Mouse (Mus musculus) forebrain, embryonic 16.5 days (tissue): ENCODE data around the gene Itgb2. TPM values are rescaled to one million over a fixed set of nuclear protein-coding genes. Genes with fewer than 3 reads are reported as not detected.
A peak's percentile ranks its signal among the peaks of the same experiment; 100 is the strongest.

Source experiments
- ATAC-seq: fragments of 200-750 bp; cut with Nextera tagmentation; 2 replicates; pipeline ENCODE4 v1.8.0; 2017; ENCODE audit warnings: mild to moderate bottlenecking, moderate library complexity
- H3K27ac ChIP-seq: fragments of 300-500 bp; sonication (generic); 2 replicates; pipeline ENCODE4 v1.5.1; 2014; ENCODE audit warnings: low read length, control low read depth
- H3K27me3 ChIP-seq: fragments of 300-500 bp; sonication (generic); replicated peaks from 2 replicates; pipeline ENCODE4 v1.6.1; 2014; ENCODE audit warnings: low read length; ENCODE audit not compliant: control insufficient read depth, insufficient read depth
- H3K36me3 ChIP-seq: fragments of 300-500 bp; sonication (generic); 2 replicates; pipeline ENCODE4 v1.6.1; 2014; ENCODE audit not compliant: control insufficient read depth, insufficient read depth
- H3K4me1 ChIP-seq: fragments of 300-500 bp; sonication (generic); replicated peaks from 2 replicates; pipeline ENCODE4 v1.6.1; 2014; ENCODE audit warnings: low read length; ENCODE audit not compliant: control insufficient read depth, insufficient read depth
- H3K4me2 ChIP-seq: fragments of 300-500 bp; sonication (generic); 2 replicates; pipeline ENCODE4 v1.6.1; 2014; ENCODE audit warnings: mild to moderate bottlenecking, low read length, control low read depth
- H3K4me3 ChIP-seq: fragments of 300-500 bp; sonication (generic); replicated peaks from 2 replicates; pipeline ENCODE4 v1.5.1; 2014; ENCODE audit warnings: mild to moderate bottlenecking, low read length, control low read depth
- H3K9ac ChIP-seq: fragments of 300-500 bp; sonication (generic); replicated peaks from 2 replicates; pipeline ENCODE4 v1.6.1; 2014; ENCODE audit warnings: low read depth, low read length, control low read depth
- H3K9me3 ChIP-seq: fragments of 300-500 bp; sonication (generic); 2 replicates; pipeline ENCODE4 v1.6.1; 2016; ENCODE audit warnings: low read length; ENCODE audit not compliant: control insufficient read depth
- WGBS: fragments of 180-500 bp; shearing (Covaris S2); extraction: QIAGEN DNeasy Blood & Tissue Kit; methylation state at CpG from one replicate; pipeline ENCODE4 v1.1.7; 2014; 5-methylcytosine and 5-hydroxymethylcytosine counted together
- polyA plus RNA-seq: library from polyadenylated mRNA; unstranded; fragments of >200 nt; fragmentation: Nextera tagmentation; extraction: Ambion mirVana; gene quantifications from 2 replicates; pipeline ENCODE4 v1.2.1, GENCODE M21; 2015

Itgb2 gene
- polyA plus RNA-seq, 1 experiment from 2014 or later, result 0.85 TPM

- 91% methylated on average over 14 of the region's 14 CpGs for WGBS
- no peaks in the 10 kb centered on the region for H3K27me3 ChIP-seq
- H3K9me3 ChIP-seq, result no peaks in the 10 kb centered on the region
- H3K9ac ChIP-seq, result no peak overlapping the region
- no peak overlapping the region for H3K4me3 ChIP-seq
- no peaks in the 10 kb centered on the region for H3K4me1 ChIP-seq
- H3K4me2 ChIP-seq, result no peak overlapping the region
- H3K36me3 ChIP-seq, result peaks cover 4% of the 10 kb centered on the region; the same call in 1 of the 2 replicates
- no peak for ATAC-seq
- no peak overlapping the region for H3K27ac ChIP-seq
These were observed 29.4 kb upstream of the Itgb2 start for GRCm38 (mm10) chr10:77500636-77501035.

GRCm38 (mm10) chr10:77502967-77503922 lies 26.8 kb upstream of the Itgb2 start:
- H3K36me3 ChIP-seq, result peaks cover 4% of the 10 kb centered on the region; the same call in 1 of the 2 replicates
- no peaks in the 10 kb centered on the region for H3K9me3 ChIP-seq
- H3K4me1 ChIP-seq, result no peaks in the 10 kb centered on the region
- H3K4me2 ChIP-seq, result no peak overlapping the region
- no peaks in the 10 kb centered on the region for H3K27me3 ChIP-seq
- no peak overlapping the region for H3K4me3 ChIP-seq
- ATAC-seq, result no peak
- 89% methylated on average over 25 of the region's 25 CpGs for WGBS
- no peak overlapping the region for H3K9ac ChIP-seq
- no peak overlapping the region for H3K27ac ChIP-seq

GRCm38 (mm10) chr10:77504143-77504542 lies 25.9 kb upstream of the Itgb2 start:
- WGBS, result 87% methylated on average over 6 of the region's 6 CpGs
- no peaks in the 10 kb centered on the region for H3K27me3 ChIP-seq
- H3K36me3 ChIP-seq, result peaks cover 4% of the 10 kb centered on the region; the same call in 1 of the 2 replicates
- ATAC-seq, result no peak
- no peaks in the 10 kb centered on the region for H3K9me3 ChIP-seq
- no peak overlapping the region for H3K4me2 ChIP-seq
- H3K4me3 ChIP-seq, result no peak overlapping the region
- no peak overlapping the region for H3K9ac ChIP-seq
- no peaks in the 10 kb centered on the region for H3K4me1 ChIP-seq
- no peak overlapping the region for H3K27ac ChIP-seq

GRCm38 (mm10) chr10:77506526-77506925 lies 23.5 kb upstream of the Itgb2 start:
- no peak for ATAC-seq

DNA sequence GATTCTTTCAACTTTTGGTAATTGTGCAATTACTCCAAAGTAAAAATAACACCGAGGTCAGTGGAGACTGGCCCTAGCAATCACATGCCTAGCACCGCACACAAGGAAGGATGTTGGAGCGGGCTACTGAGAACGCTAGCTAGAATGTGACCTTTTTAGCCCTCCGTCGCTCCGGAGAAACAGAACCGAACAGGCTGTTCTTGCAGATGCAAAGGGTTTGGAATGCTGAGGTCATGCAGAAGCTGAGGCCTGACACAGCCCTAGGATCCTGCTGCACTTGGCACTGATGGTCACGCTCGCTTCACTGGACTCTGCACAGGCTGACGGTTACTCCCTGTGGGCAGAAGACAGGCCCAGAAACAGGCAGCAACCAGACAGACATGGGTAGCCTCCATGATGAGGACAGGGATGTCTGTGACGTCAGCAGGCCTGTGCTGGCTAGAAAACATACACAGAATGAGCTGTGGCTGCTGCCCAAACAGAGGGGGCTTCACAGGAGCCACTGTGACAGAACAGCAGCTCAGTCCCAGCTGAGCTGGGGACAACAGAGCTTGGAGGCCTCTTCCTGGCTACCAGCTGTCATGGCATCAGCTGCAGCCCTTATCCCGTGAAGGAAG lies 23.0 kb upstream of the Itgb2 start:
- H3K4me3 ChIP-seq, result no peak overlapping the region
- no peak overlapping the region for H3K4me2 ChIP-seq
- ATAC-seq, result no peak
- no peaks in the 10 kb centered on the region for H3K27me3 ChIP-seq
- H3K36me3 ChIP-seq, result peaks cover 13% of the 10 kb centered on the region
- no peaks in the 10 kb centered on the region for H3K9me3 ChIP-seq
- 0 out of 2 replicates have a peak, but pooled peaks cover 3% of the 10 kb centered on the region for H3K4me1 ChIP-seq
- no peak overlapping the region for H3K27ac ChIP-seq
- 92% methylated on average over 13 of the region's 13 CpGs for WGBS
- H3K9ac ChIP-seq, result no peak overlapping the region

More at GRCm38 (mm10) chr10:77506526-77506925, 23.5 kb upstream of the Itgb2 start:
- Histone ChIP-seq H3K27ac (no peak overlapping the region), H3K9ac (no peak overlapping the region), H3K4me3 (no peak overlapping the region), H3K4me1 (0 out of 2 replicates have a peak, but pooled peaks cover 3% of the 10 kb centered on the region), H3K36me3 (peaks cover 8% of the 10 kb centered on the region), H3K9me3 (no peaks in the 10 kb centered on the region), H3K4me2 (no peak overlapping the region), H3K27me3 (no peaks in the 10 kb centered on the region)
- WGBS, result 83% methylated on average over 5 of the region's 5 CpGs

- H3K9ac ChIP-seq, result no peak overlapping the region
- ATAC-seq, result no peak
- no peak overlapping the region for H3K4me2 ChIP-seq
- H3K27ac ChIP-seq, result no peak overlapping the region
- H3K4me1 ChIP-seq, result 0 out of 2 replicates have a peak, but pooled peaks cover 3% of the 10 kb centered on the region
- WGBS, result 92% methylated on average over 4 of the region's 4 CpGs
- no peak overlapping the region for H3K4me3 ChIP-seq
- H3K36me3 ChIP-seq, result peaks cover 16% of the 10 kb centered on the region
- no peaks in the 10 kb centered on the region for H3K9me3 ChIP-seq
- no peaks in the 10 kb centered on the region for H3K27me3 ChIP-seq
These were observed 22.3 kb upstream of the Itgb2 start for GRCm38 (mm10) chr10:77507779-77508178.

GRCm38 (mm10) chr10:77508744-77509143 lies 21.3 kb upstream of the Itgb2 start:
- Histone ChIP-seq H3K9ac (no peak overlapping the region), H3K9me3 (no peaks in the 10 kb centered on the region), H3K4me3 (no peak overlapping the region), H3K27ac (no peak overlapping the region), H3K27me3 (no peaks in the 10 kb centered on the region), H3K36me3 (peaks cover 12% of the 10 kb centered on the region), H3K4me2 (no peak overlapping the region), H3K4me1 (0 out of 2 replicates have a peak, but pooled peaks cover 3% of the 10 kb centered on the region)
- ATAC-seq, result no peak
- 93% methylated on average over 3 of the region's 3 CpGs for WGBS

DNA sequence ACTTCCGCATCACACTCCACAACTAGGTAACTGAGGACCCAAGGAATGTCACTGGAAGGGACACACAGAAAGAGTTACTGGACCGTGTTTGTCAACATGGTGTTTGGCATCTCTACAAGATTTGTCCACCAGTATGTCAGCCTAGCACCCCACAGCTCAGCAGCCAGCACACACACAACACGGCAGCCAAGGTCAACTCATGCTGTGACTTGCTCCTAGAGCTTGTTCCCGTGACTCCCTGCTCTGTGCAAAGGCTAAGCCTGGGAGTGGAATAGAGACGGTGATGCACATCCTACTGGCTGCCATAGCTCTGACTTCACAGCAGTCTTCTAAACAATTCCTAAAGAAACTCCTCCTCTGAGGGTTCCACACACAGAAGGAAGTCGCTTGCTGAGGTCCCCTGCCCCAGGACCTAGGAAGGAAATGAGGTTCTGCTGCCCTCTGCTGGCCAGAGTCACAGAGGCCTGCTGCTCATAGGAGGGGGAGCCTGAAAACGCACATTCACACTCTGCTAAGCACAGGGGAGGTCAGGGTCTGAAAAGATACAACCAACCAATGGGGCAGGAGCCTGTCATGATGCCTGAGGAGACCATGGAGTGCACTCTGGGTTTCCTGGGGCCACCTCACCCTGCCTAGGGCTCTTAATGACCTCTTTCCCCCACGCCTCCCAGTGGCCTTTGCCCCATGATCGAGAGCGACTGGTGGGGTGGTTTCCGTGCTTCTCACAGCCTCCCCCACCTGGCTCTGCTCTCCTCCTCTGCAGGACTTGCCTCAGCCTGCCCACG lies 20.5 kb upstream of the Itgb2 start:
- Histone ChIP-seq H3K36me3 (peaks cover 12% of the 10 kb centered on the region), H3K9me3 (no peaks in the 10 kb centered on the region), H3K4me1 (peaks cover 9% of the 10 kb centered on the region), H3K4me2 (no peak overlapping the region), H3K27me3 (no peaks in the 10 kb centered on the region), H3K9ac (no peak overlapping the region), H3K27ac (no peak overlapping the region), H3K4me3 (no peak overlapping the region)
- 45% methylated on average over 12 of the region's 12 CpGs for WGBS
- peak; percentile 89 for ATAC-seq
